Mouse (Mus musculus) stomach, embryonic 15.5 days (tissue): ENCODE measurements around the gene Ypel4. TPM values are rescaled to one million over a fixed set of nuclear protein-coding genes. Genes with fewer than 3 reads are reported as not detected.

ENCODE experiments used
- ATAC-seq: fragments of 200-750 bp; cut with Nextera tagmentation; 2 replicates; pipeline ENCODE4 v1.8.0; 2017; ENCODE audit warnings: low read depth, moderate number of reproducible peaks, moderate TSS enrichment; ENCODE audit not compliant: insufficient read depth, low FRiP score
- H3K27ac ChIP-seq: fragments of 300-500 bp; sonication (generic); 2 replicates; pipeline ENCODE4 v1.5.1; 2015; ENCODE audit warnings: mild to moderate bottlenecking, inconsistent platforms
- H3K27me3 ChIP-seq: fragments of 300-500 bp; sonication (generic); replicated peaks from 2 replicates; pipeline ENCODE4 v1.6.1; 2015; ENCODE audit warnings: inconsistent platforms
- H3K36me3 ChIP-seq: fragments of 300-500 bp; sonication (generic); 2 replicates; pipeline ENCODE4 v1.6.1; 2015; ENCODE audit warnings: inconsistent platforms
- H3K4me1 ChIP-seq: fragments of 300-500 bp; sonication (generic); 2 replicates; pipeline ENCODE4 v1.6.1; 2015; ENCODE audit warnings: inconsistent platforms
- H3K4me2 ChIP-seq: fragments of 300-500 bp; sonication (generic); 2 replicates; pipeline ENCODE4 v1.6.1; 2015; ENCODE audit warnings: mild to moderate bottlenecking, inconsistent platforms
- H3K4me3 ChIP-seq: fragments of 300-500 bp; sonication (generic); replicated peaks from 2 replicates; pipeline ENCODE4 v1.5.1; 2015; ENCODE audit warnings: inconsistent platforms
- H3K9ac ChIP-seq: fragments of 300-500 bp; sonication (generic); 2 replicates; pipeline ENCODE4 v1.6.1; 2015; ENCODE audit warnings: inconsistent platforms
- H3K9me3 ChIP-seq: fragments of 300-500 bp; sonication (generic); 2 replicates; pipeline ENCODE4 v1.6.1; 2016; ENCODE audit warnings: inconsistent platforms
- WGBS: fragments of 180-500 bp; shearing (Covaris S2); methylation state at CpG from one replicate; pipeline ENCODE4 v1.1.7; 2015; 5-methylcytosine and 5-hydroxymethylcytosine counted together
- polyA plus RNA-seq: library from polyadenylated mRNA; unstranded; fragments of >200 nt; fragmentation: Nextera tagmentation; extraction: Ambion mirVana; gene quantifications from 2 replicates; pipeline ENCODE4 v1.2.1, GENCODE M21; 2015

Ypel4 gene
- polyA plus RNA-seq, 1 experiment from 2014 or later, result 11.0 TPM

- Histone ChIP-seq H3K27ac (no peak overlapping the region), H3K36me3 (0 out of 2 replicates have a peak, but pooled peaks cover 2% of the 10 kb centered on the region), H3K4me2 (no peak overlapping the region), H3K9ac (no peak overlapping the region), H3K4me3 (no peak overlapping the region), H3K27me3 (no peaks in the 10 kb centered on the region), H3K9me3 (no peaks in the 10 kb centered on the region), H3K4me1 (peaks cover 4% of the 10 kb centered on the region; the same call in 1 of the 2 replicates)
- ATAC-seq, result no peak
- 68% methylated on average over 6 of the region's 6 CpGs for WGBS
Measured at GRCm38 (mm10) chr2:84770501-84770900, 36.6 kb downstream of the Ypel4 start.

GRCm38 (mm10) chr2:84772454-84772853 lies 38.6 kb downstream of the Ypel4 start:
- H3K9me3 ChIP-seq, result no peaks in the 10 kb centered on the region

DNA sequence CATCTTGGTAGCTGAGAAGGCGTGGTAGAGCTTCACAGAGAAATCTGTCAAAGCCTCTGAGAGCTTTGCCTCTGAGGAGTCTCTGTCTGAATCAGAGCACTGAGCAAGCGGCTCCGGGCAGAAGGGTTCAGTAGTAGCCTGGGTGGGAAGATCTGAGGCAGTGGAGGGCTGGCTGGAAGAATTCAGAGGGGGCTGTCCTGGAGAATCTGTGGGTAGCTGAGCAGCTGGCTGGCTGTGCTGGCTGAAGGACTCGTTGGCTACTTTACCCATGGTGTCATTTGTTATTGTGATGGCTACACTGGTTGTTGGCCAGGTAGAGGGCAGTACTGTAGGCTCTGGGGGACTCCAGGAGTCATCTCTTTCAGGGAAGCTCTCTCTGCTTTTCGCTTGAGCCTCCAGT lies 39.3 kb downstream of the Ypel4 start:
- WGBS, result 65% methylated on average over 5 of the region's 5 CpGs
- H3K4me3 ChIP-seq, result no peak overlapping the region

More at GRCm38 (mm10) chr2:84772454-84772853, 38.6 kb downstream of the Ypel4 start:
- Histone ChIP-seq H3K9ac (no peak overlapping the region), H3K4me3 (no peak overlapping the region), H3K27ac (no peak overlapping the region), H3K36me3 (no peaks in the 10 kb centered on the region), H3K4me2 (no peak overlapping the region), H3K4me1 (peaks cover 6% of the 10 kb centered on the region; the same call in 1 of the 2 replicates), H3K27me3 (no peaks in the 10 kb centered on the region)
- 86% methylated on average over 4 of the region's 4 CpGs for WGBS
- ATAC-seq, result no peak

DNA sequence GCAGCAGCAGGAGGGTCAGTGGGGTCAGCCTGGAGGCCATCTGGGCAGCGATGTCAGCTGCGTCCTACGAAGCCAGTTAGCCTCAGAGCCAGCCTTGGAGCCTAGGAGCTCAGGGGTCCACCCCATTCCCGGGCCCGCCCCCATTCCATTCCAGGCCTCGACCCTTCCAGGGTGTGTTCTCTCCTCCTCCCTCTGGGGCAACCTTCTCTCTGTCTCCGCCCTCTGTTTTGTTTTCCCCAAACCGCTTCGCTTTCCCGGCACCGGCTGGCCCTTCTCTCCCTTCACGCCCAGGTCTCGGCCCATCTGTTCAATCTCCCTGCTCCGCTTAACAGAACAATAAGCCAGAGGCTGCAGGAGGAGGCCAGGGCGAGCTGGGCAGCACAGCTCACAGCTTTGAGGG lies 40.9 kb downstream of the Ypel4 start:
- H3K4me2 ChIP-seq, result peak overlapping the region; percentile 50
- peak; percentile 87 for ATAC-seq
- peaks cover 6% of the 10 kb centered on the region; the same call in 1 of the 2 replicates for H3K4me1 ChIP-seq
- H3K9ac ChIP-seq, result no peak overlapping the region
- 3% methylated on average over 15 of the region's 15 CpGs for WGBS
- no peaks in the 10 kb centered on the region for H3K9me3 ChIP-seq
- peak overlapping the region; percentile 31 for H3K4me3 ChIP-seq
- no peaks in the 10 kb centered on the region for H3K27me3 ChIP-seq
- H3K27ac ChIP-seq, result peak overlapping the region; percentile 48
- H3K36me3 ChIP-seq, result no peaks in the 10 kb centered on the region

More for the DNA sequence above, 39.3 kb downstream of the Ypel4 start:
- H3K4me2 ChIP-seq, result no peak overlapping the region
- H3K36me3 ChIP-seq, result no peaks in the 10 kb centered on the region
- no peaks in the 10 kb centered on the region for H3K9me3 ChIP-seq
- ATAC-seq, result no peak
- no peak overlapping the region for H3K27ac ChIP-seq
- H3K9ac ChIP-seq, result no peak overlapping the region
- H3K27me3 ChIP-seq, result no peaks in the 10 kb centered on the region
- H3K4me1 ChIP-seq, result peaks cover 6% of the 10 kb centered on the region; the same call in 1 of the 2 replicates

DNA sequence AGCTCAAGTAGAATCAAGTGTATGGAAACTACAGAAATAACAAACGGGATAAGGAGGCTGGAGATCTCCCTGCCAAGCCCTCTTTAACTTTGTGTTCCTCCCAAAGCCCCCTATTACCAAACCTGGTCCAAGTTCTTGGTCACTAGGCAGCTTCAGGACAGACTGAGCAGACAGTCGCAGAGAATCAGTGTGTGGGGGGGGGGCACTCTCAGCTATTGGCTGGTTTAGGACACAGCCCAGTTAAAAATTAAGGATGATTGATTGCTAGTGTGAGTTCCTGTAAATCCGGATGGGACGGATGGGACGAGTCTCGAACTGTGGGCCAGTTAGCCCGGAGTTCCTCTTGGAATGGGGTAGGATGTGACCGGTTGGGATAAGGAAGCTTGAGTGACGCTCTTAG lies 41.4 kb downstream of the Ypel4 start, which contains the start of gene Serping1:
Serping1 (minus strand) TSS at position 204 of the 400 bp plus-strand sequence.
- H3K4me2 ChIP-seq, result peak within 1 kb of the TSS; percentile 50
- peaks cover 6% of the 10 kb centered on the region; the same call in 1 of the 2 replicates for H3K4me1 ChIP-seq
- no peak within 1 kb of the TSS for H3K9ac ChIP-seq
- peak within 1 kb of the TSS; percentile 31 for H3K4me3 ChIP-seq
- H3K9me3 ChIP-seq, result no peaks in the 10 kb centered on the region
- peak within 1 kb of the TSS; percentile 76 for H3K27ac ChIP-seq
- no peaks in the 10 kb centered on the region for H3K27me3 ChIP-seq
- no peaks in the 10 kb centered on the region for H3K36me3 ChIP-seq
- ATAC-seq, result peak; percentile 59; the same call in 1 of the 2 replicates
- 42% methylated on average over 9 of the region's 9 CpGs for WGBS

DNA sequence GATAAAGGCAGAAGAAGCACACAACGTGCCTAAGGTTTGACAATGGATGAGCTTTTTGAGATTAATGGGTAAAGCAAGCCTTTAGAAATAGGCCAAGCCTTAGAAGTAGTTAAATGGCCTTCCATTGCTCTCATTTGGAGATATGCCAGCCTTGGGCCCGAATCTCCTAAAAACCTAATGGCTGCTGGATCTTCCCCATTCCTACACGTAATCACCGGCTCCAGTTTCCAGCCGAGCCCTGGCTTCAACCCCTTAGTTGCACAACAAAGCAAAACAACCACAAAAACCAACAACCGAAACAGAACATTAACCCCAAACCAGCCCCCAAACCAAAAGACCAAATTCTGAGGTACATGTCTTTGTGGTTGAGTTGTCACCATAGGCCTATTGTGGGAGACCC lies 41.8 kb downstream of the Ypel4 start:
- H3K36me3 ChIP-seq, result no peaks in the 10 kb centered on the region
- H3K27ac ChIP-seq, result peak overlapping the region; percentile 76; the same call in 1 of the 2 replicates
- H3K4me3 ChIP-seq, result no peak overlapping the region
- H3K4me1 ChIP-seq, result peaks cover 6% of the 10 kb centered on the region; the same call in 1 of the 2 replicates
- 65% methylated on average over 6 of the region's 6 CpGs for WGBS
- no peak for ATAC-seq
- H3K4me2 ChIP-seq, result peak overlapping the region; percentile 9; the same call in 1 of the 2 replicates
- no peak overlapping the region for H3K9ac ChIP-seq
- no peaks in the 10 kb centered on the region for H3K9me3 ChIP-seq
- no peaks in the 10 kb centered on the region for H3K27me3 ChIP-seq

DNA sequence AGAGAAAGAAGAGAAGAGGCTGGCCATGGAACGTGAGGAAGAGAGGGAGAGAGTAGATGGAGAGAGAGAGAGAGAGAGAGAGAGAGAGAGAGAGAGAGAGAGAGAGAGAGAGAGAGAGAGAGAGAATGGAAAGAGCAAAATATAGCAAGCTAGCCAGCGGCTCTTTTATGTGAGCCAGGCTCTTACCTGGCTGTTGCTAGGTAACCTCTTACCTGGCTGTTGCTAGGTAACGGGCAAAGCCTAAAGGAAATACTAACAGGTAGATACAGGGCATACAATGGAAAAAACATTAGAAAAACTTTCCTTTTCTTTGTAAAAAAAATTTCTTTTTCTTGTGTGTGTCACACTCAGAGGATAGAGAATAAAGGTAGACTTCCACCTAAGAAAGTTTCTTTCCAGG lies 43.8 kb downstream of the Ypel4 start:
- no peak overlapping the region for H3K9ac ChIP-seq
- H3K27me3 ChIP-seq, result no peaks in the 10 kb centered on the region
- H3K36me3 ChIP-seq, result no peaks in the 10 kb centered on the region
- no peak for ATAC-seq
- no peaks in the 10 kb centered on the region for H3K9me3 ChIP-seq
- no peak overlapping the region for H3K27ac ChIP-seq
- H3K4me1 ChIP-seq, result peaks cover 6% of the 10 kb centered on the region; the same call in 1 of the 2 replicates
- no peak overlapping the region for H3K4me3 ChIP-seq
- 55% methylated on average over 3 of the region's 3 CpGs for WGBS
- H3K4me2 ChIP-seq, result no peak overlapping the region

DNA sequence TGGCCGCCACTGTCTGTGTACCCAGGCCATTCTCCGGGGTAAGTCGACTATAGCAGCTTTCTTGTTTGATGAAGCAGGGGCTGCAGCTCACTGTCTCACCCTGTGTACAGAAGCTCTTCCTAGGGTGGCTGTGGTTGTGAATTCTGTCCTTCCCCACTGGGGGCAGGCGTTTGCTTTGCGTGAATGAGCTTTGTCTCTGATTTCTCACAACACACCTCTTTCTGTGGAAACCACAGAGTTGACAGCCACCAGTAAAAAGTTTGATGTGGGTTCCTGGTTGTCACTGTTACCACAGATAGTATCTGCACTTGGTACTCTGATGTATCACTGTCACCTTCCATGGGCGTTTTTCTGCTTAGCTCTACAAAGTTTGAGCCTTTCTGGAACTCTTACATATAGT lies 45.4 kb downstream of the Ypel4 start:
- Histone ChIP-seq H3K27ac (no peak overlapping the region), H3K4me1 (peaks cover 6% of the 10 kb centered on the region; the same call in 1 of the 2 replicates), H3K27me3 (no peaks in the 10 kb centered on the region), H3K4me2 (no peak overlapping the region), H3K9ac (no peak overlapping the region), H3K4me3 (no peak overlapping the region), H3K36me3 (no peaks in the 10 kb centered on the region), H3K9me3 (no peaks in the 10 kb centered on the region)
- 43% methylated on average over 6 of the region's 6 CpGs for WGBS
- no peak for ATAC-seq

GRCm38 (mm10) chr2:84783315-84783714 lies 49.5 kb downstream of the Ypel4 start:
- 86% methylated on average over 1 of the region's 1 CpGs for WGBS
- Histone ChIP-seq H3K4me2 (no peak overlapping the region), H3K27ac (peak overlapping the region; percentile 35; the same call in 1 of the 2 replicates), H3K27me3 (no peaks in the 10 kb centered on the region), H3K4me3 (no peak overlapping the region), H3K4me1 (no peaks in the 10 kb centered on the region), H3K36me3 (no peaks in the 10 kb centered on the region), H3K9ac (no peak overlapping the region), H3K9me3 (no peaks in the 10 kb centered on the region)
- ATAC-seq, result no peak

GRCm38 (mm10) chr2:84783840-84784566 lies 50.1 kb downstream of the Ypel4 start:
- H3K27me3 ChIP-seq, result no peaks in the 10 kb centered on the region
- WGBS, result 42% methylated on average over 3 of the region's 3 CpGs
- no peak for ATAC-seq
- no peaks in the 10 kb centered on the region for H3K36me3 ChIP-seq
- no peaks in the 10 kb centered on the region for H3K4me1 ChIP-seq
- H3K9ac ChIP-seq, result no peak overlapping the region
- H3K9me3 ChIP-seq, result no peaks in the 10 kb centered on the region
- H3K4me2 ChIP-seq, result no peak overlapping the region
- no peak overlapping the region for H3K4me3 ChIP-seq
- H3K27ac ChIP-seq, result peak overlapping the region; percentile 40; the same call in 1 of the 2 replicates
